Mouse (Mus musculus) megakaryocyte, embryonic 14.5 days (primary cell): ENCODE data around the gene Gm340. TPM values are rescaled to one million over a fixed set of nuclear protein-coding genes. Genes with fewer than 3 reads are reported as not detected.

Source experiments
- H3K27me3 ChIP-seq: replicated peaks from 2 replicates; pipeline ENCODE3; 2012; ENCODE audit warnings: inconsistent platforms
- H3K36me3 ChIP-seq: replicated peaks from 2 replicates; pipeline ENCODE3; 2012; ENCODE audit warnings: low read length, inconsistent platforms, mixed read lengths
- H3K4me1 ChIP-seq: 2 replicates; pipeline ENCODE4 v1.6.1; 2012; ENCODE audit warnings: inconsistent platforms
- H3K4me3 ChIP-seq: replicated peaks from 2 replicates; pipeline ENCODE3; 2012; ENCODE audit warnings: moderate library complexity, mild to moderate bottlenecking, inconsistent platforms
- H3K9me3 ChIP-seq: 2 replicates; pipeline ENCODE4 v1.6.1; 2012; ENCODE audit warnings: inconsistent platforms
- FLI1 ChIP-seq: IDR thresholded peaks from 2 replicates; pipeline ENCODE4 v1.6.1; 2012; ENCODE audit warnings: low read length, inconsistent platforms, mixed read lengths
- GATA1 ChIP-seq: IDR thresholded peaks from 3 replicates; pipeline ENCODE4 v1.6.1; 2012; ENCODE audit warnings: mixed read lengths, low read length, inconsistent platforms, borderline replicate concordance
- polyA plus RNA-seq: library from polyadenylated mRNA; stranded (reverse); fragments of >175 nt; gene quantifications from 2 replicates; pipeline ENCODE4 v1.2.3, GENCODE M21; 2012; ENCODE audit warnings: low replicate concordance; ENCODE audit not compliant: insufficient read depth

The Gm340 gene
- polyA plus RNA-seq, 1 experiment, result 0.21 TPM

DNA sequence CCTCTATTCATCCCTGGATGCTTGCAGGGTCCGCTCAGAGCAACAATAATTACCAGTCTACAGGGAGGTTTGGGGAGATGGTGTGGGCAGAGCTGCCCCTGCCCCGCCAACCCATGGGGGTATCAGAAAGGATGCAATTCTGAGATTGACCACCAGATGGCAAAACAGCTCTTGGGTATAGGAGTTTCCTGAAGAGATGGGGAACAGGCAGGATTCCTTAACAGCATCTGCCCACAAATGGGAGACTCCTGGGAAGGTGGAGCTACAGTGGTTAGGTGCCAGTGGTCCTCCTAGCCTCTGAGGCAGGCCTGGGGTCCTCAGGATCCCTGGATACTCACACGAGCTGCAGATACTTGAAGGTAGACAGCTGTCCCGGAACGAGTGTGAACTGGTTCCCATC lies 47.4 kb downstream of the Gm340 start:
- H3K4me3 ChIP-seq, result no peak overlapping the region
- H3K36me3 ChIP-seq, result no peaks in the 10 kb centered on the region
- H3K9me3 ChIP-seq, result no peaks in the 10 kb centered on the region
- TF ChIP-seq FLI1, result no peak
- TF ChIP-seq GATA1, result no peak
- H3K27me3 ChIP-seq, result peaks cover 62% of the 10 kb centered on the region
- peaks cover 9% of the 10 kb centered on the region; the same call in 1 of the 2 replicates for H3K4me1 ChIP-seq

DNA sequence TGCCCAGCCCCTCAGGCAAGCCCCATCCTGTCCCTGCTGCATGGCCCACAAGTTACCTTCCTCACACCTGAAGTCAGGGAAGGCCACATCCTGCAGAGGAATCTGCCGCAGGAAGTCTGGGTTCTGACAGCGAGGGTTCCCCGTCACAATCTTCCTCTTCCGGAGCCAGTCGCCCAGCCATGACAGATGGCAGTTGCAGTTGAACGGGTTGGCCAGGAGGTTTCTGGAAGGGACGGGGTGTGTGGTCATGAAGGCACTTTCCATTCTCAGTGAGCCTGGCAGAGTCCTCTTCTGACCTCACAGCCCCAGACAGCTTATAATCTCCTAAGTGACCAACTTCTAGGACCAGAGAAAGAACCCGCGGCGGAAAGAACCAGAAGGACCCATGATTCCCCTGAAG lies 51.9 kb downstream of the Gm340 start:
- no peak for TF ChIP-seq FLI1
- TF ChIP-seq GATA1, result no peak
- Histone ChIP-seq H3K27me3 (peaks cover 60% of the 10 kb centered on the region), H3K4me3 (peak overlapping the region; percentile 23)

DNA sequence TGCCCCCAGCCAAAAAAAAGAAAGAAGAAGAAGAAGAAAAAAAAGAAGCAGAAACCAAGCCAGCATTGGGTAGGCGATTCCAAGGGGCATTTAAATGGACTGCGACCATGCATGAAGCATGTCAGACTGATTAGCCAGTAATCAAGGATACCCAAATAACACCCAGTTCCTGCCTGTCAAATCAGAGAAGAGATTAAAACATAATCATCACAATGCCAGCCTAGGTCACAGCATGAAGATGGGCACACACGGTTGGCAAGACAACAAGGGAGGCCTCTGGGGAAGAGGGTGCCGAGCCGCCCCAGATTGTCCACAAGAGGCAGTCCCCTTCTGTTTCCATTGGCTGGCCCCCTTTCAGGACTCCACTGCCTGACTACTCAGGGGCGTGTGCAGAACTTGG lies 52.8 kb downstream of the Gm340 start:
- Histone ChIP-seq H3K36me3 (no peaks in the 10 kb centered on the region), H3K4me1 (peaks cover 9% of the 10 kb centered on the region; the same call in 1 of the 2 replicates), H3K9me3 (no peaks in the 10 kb centered on the region), H3K4me3 (no peak overlapping the region), H3K27me3 (peaks cover 67% of the 10 kb centered on the region)
- TF ChIP-seq GATA1 (no peak), FLI1 (no peak)

More for the DNA sequence above, 51.9 kb downstream of the Gm340 start:
- Histone ChIP-seq H3K36me3 (no peaks in the 10 kb centered on the region), H3K9me3 (no peaks in the 10 kb centered on the region), H3K4me1 (peaks cover 9% of the 10 kb centered on the region; the same call in 1 of the 2 replicates)

Other genes with a start within 250 kb of the Gm340 start
- gene Pik3ap1, start 197.3 kb upstream of the Gm340 start, polyA plus RNA-seq, result 1.6 and 6.5 TPM in 2 replicates
- gene Lcor, start 99.7 kb upstream of the Gm340 start, polyA plus RNA-seq, result 0.19 TPM in 1 of 2 replicates, not detected in the other
- gene Slit1, start 161.3 kb downstream of the Gm340 start, polyA plus RNA-seq, result 0.34 TPM in 1 of 2 replicates, not detected in the other
- gene Arhgap19, start 219.7 kb downstream of the Gm340 start, polyA plus RNA-seq, result 1.8 TPM in 1 of 2 replicates, not detected in the other
- gene Frat1, start 247.6 kb downstream of the Gm340 start, polyA plus RNA-seq, result 25.1 and 50.6 TPM in 2 replicates